Mouse (Mus musculus) c-Kit-positive CD71-positive TER-119-positive erythroid progenitor cells, embryonic 14.5 days (primary cell): ENCODE results near the gene Gm7358.
"Not testable (repeated sequence)": the region's sequence is repeated elsewhere in the genome, so short reads cannot be mapped to it uniquely, and the experiment has no call there.

ENCODE experiments used
- DNase-seq: peaks from one replicate; pipeline ENCODE4 v3.0.0-alpha.2; 2013; ENCODE audit warnings: low spot score

Gene Gm7358

GRCm38 (mm10) chr17:14059431-14059830, at the start of gene Gm7358:
Gene Gm7358 (minus strand): TSS chr17:14059531.
- DNase-seq: not testable (repeated sequence)

GRCm38 (mm10) chr17:14103018-14103417, 43.7 kb upstream of the Gm7358 start:
- not testable (repeated sequence) for DNase-seq

GRCm38 (mm10) chr17:14101446-14101980, 42.2 kb upstream of the Gm7358 start:
- DNase-seq: not testable (repeated sequence)

GRCm38 (mm10) chr17:14099886-14100285, 40.6 kb upstream of the Gm7358 start:
- not testable (repeated sequence) for DNase-seq

GRCm38 (mm10) chr17:14094165-14094564, 34.8 kb upstream of the Gm7358 start:
- DNase-seq: not testable (repeated sequence)

GRCm38 (mm10) chr17:14086629-14087028, 27.3 kb upstream of the Gm7358 start:
- DNase-seq: not testable (repeated sequence)

- not testable (repeated sequence) for DNase-seq
Observed at GRCm38 (mm10) chr17:14041880-14042279, 17.5 kb downstream of the Gm7358 start.

- not testable (repeated sequence) for DNase-seq
Observed at GRCm38 (mm10) chr17:14037012-14037411, 22.3 kb downstream of the Gm7358 start.

GRCm38 (mm10) chr17:14036113-14036512, 23.2 kb downstream of the Gm7358 start:
- DNase-seq: not testable (repeated sequence)
